19 mouse cellular contexts compared by ENCODE assay signal in genomic region chr1:69397676-69398075, GRCm38 (mm10).
DNase-seq lines count a peak whose midpoint lies in the region; ATAC-seq and TF ChIP-seq lines count a peak whose summit lies in the region.
"Had no signal": no experiment of that assay in that cellular context is flagged by ENCODE, and none has a peak within 500 bp of the region (broad histone marks: within the 10 kb centered on the region; RNA-seq: fewer than 3 reads in every experiment).

No protein-coding gene starts in this region.

- no peaks in the 10 kb centered on the region for H3K9me3 ChIP-seq in heart, embryonic 10.5 days
- no peaks in the 10 kb centered on the region for H3K9me3 ChIP-seq in intestine, postnatal 0 days (ENCODE audit: control insufficient read depth)

- no peak for TF ChIP-seq POLR2A in myocyte (IDR thresholded peaks at IDR 0.05; ENCODE audit: insufficient read length, low read depth)

- H3K27ac ChIP-seq in heart, embryonic 10.5 days, result no peak overlapping the region
- no peak overlapping the region for H3K27ac ChIP-seq in intestine, postnatal 0 days (ENCODE audit: low read depth, low read length)
- H3K27ac ChIP-seq: embryonic facial prominence, embryonic 13.5 days; embryonic facial prominence, embryonic 15.5 days; forebrain, embryonic 13.5 days; forebrain, embryonic 15.5 days had no signal

- H3K79me2 ChIP-seq in myocyte (ENCODE audit: control insufficient read depth, insufficient read depth), result no peaks in the 10 kb centered on the region

- no peak overlapping the region for H3K4me3 ChIP-seq in heart, embryonic 10.5 days
- H3K4me3 ChIP-seq in myocyte, result no peak overlapping the region
- H3K4me3 ChIP-seq in intestine, postnatal 0 days (ENCODE audit: low read depth, low read length), result no peak overlapping the region
- H3K4me3 ChIP-seq: embryonic facial prominence, embryonic 13.5 days; embryonic facial prominence, embryonic 15.5 days; forebrain, embryonic 13.5 days; forebrain, embryonic 15.5 days had no signal

- H3K9ac ChIP-seq in intestine, postnatal 0 days (ENCODE audit: low read depth, low read length), result no peak overlapping the region
- H3K9ac ChIP-seq: embryonic facial prominence, embryonic 13.5 days; embryonic facial prominence, embryonic 15.5 days; forebrain, embryonic 13.5 days; forebrain, embryonic 15.5 days; forebrain, postnatal 0 days had no signal

- WGBS in heart, embryonic 10.5 days, result 51% methylated on average over 2 of the region's 2 CpGs
- 91% methylated on average over 2 of the region's 2 CpGs for WGBS in intestine, postnatal 0 days

- no peak for TF ChIP-seq CTCF in intestine, postnatal 0 days (IDR thresholded peaks at IDR 0.05; ENCODE audit: low read depth)

- H3K27me3 ChIP-seq in heart, embryonic 10.5 days (ENCODE audit: insufficient read depth, poor library complexity, severe bottlenecking), result no peaks in the 10 kb centered on the region
- no peaks in the 10 kb centered on the region for H3K27me3 ChIP-seq in myocyte (ENCODE audit: control insufficient read depth, insufficient read depth, insufficient read length)
- no peaks in the 10 kb centered on the region for H3K27me3 ChIP-seq in intestine, postnatal 0 days (replicated peaks; ENCODE audit: control insufficient read depth, insufficient read depth, low read length)
- H3K27me3 ChIP-seq: embryonic facial prominence, embryonic 13.5 days; embryonic facial prominence, embryonic 15.5 days; forebrain, embryonic 13.5 days; forebrain, embryonic 15.5 days had no signal

- ATAC-seq in intestine, postnatal 0 days, result no peak
- ATAC-seq: forebrain, embryonic 13.5 days; forebrain, embryonic 15.5 days; forebrain, postnatal 0 days had no signal

- H3K36me3 ChIP-seq in heart, embryonic 10.5 days, result no peaks in the 10 kb centered on the region
- no peaks in the 10 kb centered on the region for H3K36me3 ChIP-seq in myocyte (ENCODE audit: control insufficient read depth, insufficient read depth)
- H3K36me3 ChIP-seq in intestine, postnatal 0 days (ENCODE audit: control insufficient read depth, insufficient read depth), result no peaks in the 10 kb centered on the region
- H3K36me3 ChIP-seq: embryonic facial prominence, embryonic 13.5 days; embryonic facial prominence, embryonic 15.5 days; forebrain, embryonic 15.5 days had no signal

- H3K4me1 ChIP-seq in heart, embryonic 10.5 days, result no peaks in the 10 kb centered on the region
- H3K4me1 ChIP-seq in intestine, postnatal 0 days (replicated peaks; ENCODE audit: control insufficient read depth, insufficient read depth, low read length), result no peaks in the 10 kb centered on the region
- H3K4me1 ChIP-seq: embryonic facial prominence, embryonic 13.5 days; embryonic facial prominence, embryonic 15.5 days; forebrain, embryonic 13.5 days; forebrain, embryonic 15.5 days had no signal

- H3K4me2 ChIP-seq in myocyte (ENCODE audit: low read depth), result no peak overlapping the region
- no peak overlapping the region for H3K4me2 ChIP-seq in intestine, postnatal 0 days (replicated peaks; ENCODE audit: low read depth)
- H3K4me2 ChIP-seq: embryonic facial prominence, embryonic 13.5 days; embryonic facial prominence, embryonic 15.5 days; forebrain, embryonic 13.5 days; forebrain, embryonic 15.5 days had no signal

- DNase-seq in heart, adult 11 months, result peak; percentile 30
- no peak for DNase-seq in heart, embryonic 10.5 days (ENCODE audit: low spot score)
- DNase-seq in NIH3T3 (ENCODE audit: low read depth), result peak; percentile 7
- DNase-seq in adrenal gland, adult (ENCODE audit: inconsistent age in 2 of 2, low spot score in 1 of 2), result no peak
- DNase-seq: adrenal gland, adult 8-10 months; adrenal gland, postnatal 14 days; adrenal gland, postnatal 36 days; cerebellum, adult 11-12 months; cerebellum, adult 2 months; cerebellum, adult 9-10 months; cerebellum, postnatal 10 days; cerebellum, postnatal 25 days; forebrain, postnatal 0 days had no signal

- H3ac ChIP-seq in myocyte (ENCODE audit: control insufficient read depth, insufficient read length), result no peak overlapping the region

TF ChIP-seq in myocyte, 11 proteins besides CTCF, POLR2A, EP300 and RAD21:
- TF ChIP-seq CEBPB (IDR thresholded peaks at IDR 0.05; ENCODE audit: insufficient read depth, poor library complexity, severe bottlenecking) (peak; percentile 30; the same call in 1 of the 2 replicates), MYOD1 (IDR thresholded peaks at IDR 0.05; ENCODE audit: control insufficient read depth in 1 of 3, insufficient read length in 2 of 3, low read depth in 2 of 3) (no peak)

Comparison
In these comparisons a context has a peak if more than half of its experiments do, and no peak if none do; other contexts are left out.
1. DNase-seq: peak in heart, adult 11 months (single experiment) and NIH3T3 (single experiment); none in heart, embryonic 10.5 days (single experiment) and adrenal gland, adult (0 of 2).